Mouse (Mus musculus) gastrocnemius, postnatal 14 days (tissue): Measurements from ENCODE around the gene Rb1. TPM values are rescaled to one million over a fixed set of nuclear protein-coding genes. Genes with fewer than 3 reads are reported as not detected.

Source experiments
- DNase-seq: peaks from one replicate; pipeline ENCODE4 v3.0.0; 2021; ENCODE audit warnings: mixed read lengths
- intact Hi-C: fragments of 180-260 bp; cut with DNase I; formaldehyde crosslinking; loops from one replicate; pipeline ENCODE4 v1.15.1; 2025; ENCODE audit warnings: low total_unique reads
- long read RNA-seq, 2 experiments: library from polyadenylated mRNA; stranded (forward); transcript quantifications; one replicate each; pipeline ENCODE4 v2.0.0; 2021
- total RNA-seq, 2 experiments: library from RNA; stranded (reverse); gene quantifications; 2 replicates each; pipeline ENCODE4 v1.2.3; 2021

The Rb1 gene
- 10 to 100 TPM; 18.1 to 20.2 TPM for total RNA-seq
- long read RNA-seq, experiment 1, full-length matches to known transcripts: 3 of 6 reads
- long read RNA-seq, experiment 1, partial matches to known transcripts: 1 of 6 reads
- long read RNA-seq, experiment 1, other reads (novel, unspliced or antisense): 2 of 6 reads
- long read RNA-seq, experiment 2, full-length matches to known transcripts: 10 of 14 reads
- long read RNA-seq, experiment 2, partial matches to known transcripts: 3 of 14 reads
- long read RNA-seq, experiment 2, other reads (novel, unspliced or antisense): 1 of 14 reads

GRCm38 (mm10) chr14:73325456-73326381, at the start of gene Rb1:
TSS of gene Rb1 (minus strand) at chr14:73325822.
- intact Hi-C loops: no loop called here
- DNase-seq: peak; percentile 87

- intact Hi-C loops: loop anchor here (5.0 kb wide), 1 partner anchor 42 kb away; no protein-coding TSS in a partner anchor
- DNase-seq: no peak
Measured at GRCm38 (mm10) chr14:73374315-73374890, 48.8 kb upstream of the Rb1 start.

- DNase-seq: no peak
- intact Hi-C loops: loop anchor here (5.0 kb wide), 1 partner anchor 41 kb away; no protein-coding TSS in a partner anchor
Measured at GRCm38 (mm10) chr14:73373606-73374005, 48.0 kb upstream of the Rb1 start.

GRCm38 (mm10) chr14:73372990-73373389, 47.4 kb upstream of the Rb1 start:
- no peak for DNase-seq
- intact Hi-C loops: loop anchor here (5.0 kb wide), 1 partner anchor 41 kb away; no protein-coding TSS in a partner anchor

- intact Hi-C loops: loop anchor here (5.0 kb wide), 1 partner anchor 39 kb away; no protein-coding TSS in a partner anchor
- no peak for DNase-seq
Measured at GRCm38 (mm10) chr14:73371577-73371976, 46.0 kb upstream of the Rb1 start.

- intact Hi-C loops: loop anchor here (5.0 kb wide), 1 partner anchor 39 kb away; no protein-coding TSS in a partner anchor
- DNase-seq: no peak
Measured at GRCm38 (mm10) chr14:73370695-73371372, 45.2 kb upstream of the Rb1 start.

- intact Hi-C loops: loop anchor here (5.0 kb wide), 1 partner anchor 38 kb away; no protein-coding TSS in a partner anchor
- no peak for DNase-seq
Measured at GRCm38 (mm10) chr14:73370078-73370670, 44.6 kb upstream of the Rb1 start.

- DNase-seq: no peak
- intact Hi-C loops: loop anchor here (5.0 kb wide), 1 partner anchor 37 kb away; no protein-coding TSS in a partner anchor
Measured at GRCm38 (mm10) chr14:73369634-73370033, 44.0 kb upstream of the Rb1 start.

GRCm38 (mm10) chr14:73368966-73369365, 43.3 kb upstream of the Rb1 start:
- intact Hi-C loops: no loop called here
- no peak for DNase-seq

- DNase-seq: no peak
- intact Hi-C loops: no loop called here
Measured at GRCm38 (mm10) chr14:73368221-73368620, 42.6 kb upstream of the Rb1 start.

GRCm38 (mm10) chr14:73366278-73366677, 40.7 kb upstream of the Rb1 start:
- DNase-seq: no peak
- intact Hi-C loops: no loop called here

GRCm38 (mm10) chr14:73363782-73364181, 38.2 kb upstream of the Rb1 start:
- no peak for DNase-seq
- intact Hi-C loops: no loop called here

GRCm38 (mm10) chr14:73354700-73355099, 29.1 kb upstream of the Rb1 start:
- intact Hi-C loops: no loop called here
- DNase-seq: no peak

- intact Hi-C loops: no loop called here
- no peak for DNase-seq
Measured at GRCm38 (mm10) chr14:73351118-73351517, 25.5 kb upstream of the Rb1 start.

GRCm38 (mm10) chr14:73350029-73350428, 24.4 kb upstream of the Rb1 start:
- no peak for DNase-seq
- intact Hi-C loops: no loop called here

GRCm38 (mm10) chr14:73349061-73349670, 23.5 kb upstream of the Rb1 start:
- intact Hi-C loops: no loop called here
- DNase-seq: no peak

- DNase-seq: no peak
- intact Hi-C loops: no loop called here
Measured at GRCm38 (mm10) chr14:73347302-73347701, 21.7 kb upstream of the Rb1 start.

- intact Hi-C loops: no loop called here
- DNase-seq: no peak
Measured at GRCm38 (mm10) chr14:73345614-73346013, 20.0 kb upstream of the Rb1 start.
